Mouse (Mus musculus) common myeloid progenitor, adult 5-6 weeks (primary cell): ENCODE measurements at regions not wholly inside any gene's neighbourhood (a gene's known extent, or its start where the extent isn't known, plus 50 kb on each side); places are given as distances from the start of the nearest gene placed in this dataset.

ENCODE experiments used
- ATAC-seq: replicated peaks from 2 replicates; pipeline ENCODE4 v1.8.0; 2016; ENCODE audit warnings: low read depth, mild to moderate bottlenecking, moderate TSS enrichment, inconsistent platforms; ENCODE audit not compliant: poor library complexity, severe bottlenecking

GRCm38 (mm10) chr2:17811943-17812670 lies 80.8 kb upstream of the Nebl start:
- ATAC-seq: no peak
